Mouse (Mus musculus) kidney, adult 8-10 months (tissue): ENCODE measurements around the gene Ildr2.

ENCODE experiments used
- DNase-seq, 2 experiments: peaks; one replicate each; pipeline ENCODE4 v3.0.0; 2022

Ildr2 gene

GRCm38 (mm10) chr1:166343586-166343985, 89.6 kb downstream of the Ildr2 start:
- no peak for DNase-seq

DNA sequence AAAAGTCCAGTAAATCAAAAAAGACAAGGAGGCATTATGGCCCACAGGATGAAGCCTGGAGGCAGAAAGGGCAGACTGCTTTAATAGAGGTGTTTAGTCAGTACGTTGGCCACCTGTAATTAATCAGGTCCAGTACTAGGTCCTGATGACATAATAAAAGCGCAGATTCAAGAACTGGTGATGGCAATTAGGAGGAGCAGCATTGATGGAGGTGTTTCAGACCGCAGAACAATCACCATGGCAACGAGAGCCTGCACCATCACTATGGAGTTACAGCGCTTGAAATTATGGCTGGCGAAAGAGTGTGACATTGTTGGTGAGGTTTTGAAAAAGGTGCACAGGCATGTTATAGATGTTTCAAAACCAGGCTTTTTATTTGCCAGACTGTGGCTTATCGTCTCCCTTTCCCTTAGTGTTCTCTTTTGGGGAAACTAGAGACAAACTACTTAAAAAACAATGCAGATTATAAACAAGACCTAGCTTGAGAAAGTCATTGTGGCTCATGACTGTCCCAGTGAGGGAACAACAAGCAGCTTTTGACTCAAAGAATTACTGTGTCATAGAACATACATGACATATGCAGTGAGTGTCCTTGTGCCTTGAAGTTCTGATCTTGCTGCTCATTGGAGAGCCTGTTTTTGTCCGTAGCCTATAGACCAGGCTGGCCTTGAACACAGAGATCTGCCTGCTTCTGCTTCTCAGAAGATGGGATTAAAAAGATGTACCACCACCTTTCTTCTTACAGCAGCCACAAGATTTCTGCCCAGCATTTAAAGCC, 90.5 kb downstream of the Ildr2 start:
- no peak for DNase-seq

DNA sequence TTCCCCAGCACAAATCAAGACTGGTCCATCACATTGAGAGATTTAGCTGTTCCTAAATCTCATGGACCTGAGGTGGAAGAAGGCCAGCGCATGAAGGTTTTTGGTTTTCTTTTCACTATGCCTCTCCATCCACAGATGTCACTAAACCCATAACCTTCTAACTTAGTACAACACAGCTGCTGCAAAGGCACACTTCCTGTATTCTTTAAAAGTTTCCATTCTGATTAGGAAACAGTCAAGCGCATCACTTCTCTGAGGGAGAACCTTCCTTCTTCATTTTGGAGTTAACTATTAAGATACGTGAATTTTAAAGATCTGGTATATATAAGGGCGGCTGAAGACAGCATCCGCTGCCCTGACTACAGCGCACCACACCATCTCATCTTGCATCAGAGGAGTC, 91.7 kb downstream of the Ildr2 start:
- no peak for DNase-seq

- no peak for DNase-seq
Observed at GRCm38 (mm10) chr1:166346906-166347305, 93.0 kb downstream of the Ildr2 start.

DNA sequence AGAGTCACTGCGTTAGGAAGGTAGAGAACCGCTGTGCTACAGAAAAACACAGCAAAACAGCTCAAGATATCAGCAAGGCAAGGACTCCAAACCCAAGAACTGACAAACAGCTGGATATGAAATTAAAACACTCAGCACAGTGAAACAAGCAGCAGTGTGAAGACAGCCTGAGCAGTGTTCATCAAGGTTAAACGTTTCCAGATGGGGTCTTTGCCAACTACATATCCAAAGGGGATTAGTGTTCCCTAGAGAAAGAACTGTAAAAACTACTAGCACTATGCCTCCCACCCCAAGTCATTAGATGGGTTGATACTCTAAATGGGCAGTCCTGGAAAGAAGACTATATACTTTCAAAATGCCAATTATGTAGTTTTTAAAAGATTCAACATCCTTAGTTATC, 95.4 kb downstream of the Ildr2 start:
- no peak for DNase-seq

DNA sequence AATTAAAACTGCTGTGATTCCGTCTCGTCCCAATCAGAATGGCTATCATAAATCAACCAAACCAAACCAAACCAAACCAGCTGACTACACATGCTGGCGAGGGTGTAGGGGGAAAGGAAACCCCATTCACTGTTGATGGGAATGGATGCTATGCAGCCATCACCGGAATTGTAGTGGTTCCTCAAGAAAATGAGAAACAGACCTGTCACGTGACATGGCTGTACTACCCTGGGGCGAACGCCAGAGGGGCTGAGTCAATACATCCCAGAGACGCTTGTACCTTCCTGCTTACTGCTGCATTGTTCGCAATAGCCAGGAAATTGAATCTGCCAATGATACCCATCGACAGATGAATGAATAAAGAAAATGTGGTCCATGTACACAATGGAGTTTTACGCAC, 95.8 kb downstream of the Ildr2 start:
- no peak for DNase-seq

DNA sequence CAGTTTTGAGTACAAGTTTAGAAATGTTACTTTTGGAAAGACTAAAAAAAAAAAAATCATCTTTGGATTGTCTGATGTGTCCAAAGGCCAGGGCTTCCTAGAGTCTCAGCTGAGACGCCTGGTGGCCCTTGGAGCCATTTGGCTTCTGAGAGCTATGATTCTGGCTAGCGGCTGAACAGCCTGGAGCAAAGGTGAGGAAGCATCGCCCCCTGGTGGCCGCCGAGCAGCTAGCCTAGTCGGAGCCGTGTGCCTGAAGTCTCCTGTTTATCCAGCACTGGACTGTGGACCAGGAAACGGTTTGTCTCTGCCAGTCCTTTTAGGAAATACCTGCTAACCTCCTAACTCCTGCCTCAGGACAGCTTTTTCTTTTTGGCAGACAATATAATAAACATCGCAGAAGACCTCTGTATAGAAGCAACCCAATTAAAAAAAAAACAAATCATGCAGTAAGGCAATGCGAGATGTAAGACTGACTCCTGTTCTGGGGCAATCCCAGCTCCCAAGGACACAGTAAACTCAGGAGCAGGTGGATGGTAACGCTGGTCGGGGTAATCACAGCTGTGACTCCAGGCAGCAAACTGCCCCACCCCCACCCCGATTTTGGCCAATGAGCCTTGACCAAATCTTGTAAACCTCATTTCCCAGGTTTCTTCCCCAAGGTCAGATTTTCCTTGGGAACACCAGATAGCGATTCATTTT, 106.4 kb downstream of the Ildr2 start:
- peak; percentile 76 to 87 for DNase-seq

DNA sequence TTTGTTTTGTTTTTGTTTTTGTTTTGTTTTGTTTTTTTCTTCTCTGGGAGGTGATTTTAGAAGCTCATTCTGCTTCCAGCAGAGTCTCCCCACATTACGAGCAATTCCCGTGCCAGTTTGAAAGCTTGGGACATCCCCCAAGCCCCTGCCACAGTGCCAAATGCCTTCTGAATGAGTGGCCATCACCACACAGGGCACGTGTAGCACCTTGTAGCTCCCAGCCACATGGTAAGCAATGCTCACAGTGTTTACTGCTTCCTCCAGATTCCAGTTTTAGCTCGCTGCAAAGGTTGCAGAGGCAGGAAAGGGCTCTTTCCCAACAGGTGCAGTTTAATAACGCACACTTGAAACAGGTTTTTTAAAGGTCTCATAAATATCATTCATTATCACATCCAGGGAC, 107.0 kb downstream of the Ildr2 start:
- DNase-seq = no peak

GRCm38 (mm10) chr1:166361842-166362241, 107.9 kb downstream of the Ildr2 start:
- DNase-seq = no peak

GRCm38 (mm10) chr1:166362659-166363058, 108.7 kb downstream of the Ildr2 start:
- DNase-seq = no peak

GRCm38 (mm10) chr1:166363122-166363521, 109.2 kb downstream of the Ildr2 start:
- no peak for DNase-seq
